Mouse (Mus musculus) activated CD4-positive, CD25-positive, alpha-beta regulatory T cell, adult 4 months (primary cell): ENCODE data around the gene Sec23ip. TPM values are rescaled to one million over a fixed set of nuclear protein-coding genes. Genes with fewer than 3 reads are reported as not detected.
"Not testable (repeated sequence)": the region's sequence is repeated elsewhere in the genome, so short reads cannot be mapped to it uniquely, and the experiment has no call there.

Source experiments
- ATAC-seq: one replicate; pipeline ENCODE4 v1.8.0; 2017
- polyA plus RNA-seq, 2 experiments: library from polyadenylated mRNA; unstranded; fragments of 100-300 nt; shearing (Covaris generic); gene quantifications; one replicate each; pipeline ENCODE4 v1.2.1; 2017

Gene Sec23ip
- polyA plus RNA-seq: 10 to 100 TPM; 29.9 to 34.2 TPM

DNA sequence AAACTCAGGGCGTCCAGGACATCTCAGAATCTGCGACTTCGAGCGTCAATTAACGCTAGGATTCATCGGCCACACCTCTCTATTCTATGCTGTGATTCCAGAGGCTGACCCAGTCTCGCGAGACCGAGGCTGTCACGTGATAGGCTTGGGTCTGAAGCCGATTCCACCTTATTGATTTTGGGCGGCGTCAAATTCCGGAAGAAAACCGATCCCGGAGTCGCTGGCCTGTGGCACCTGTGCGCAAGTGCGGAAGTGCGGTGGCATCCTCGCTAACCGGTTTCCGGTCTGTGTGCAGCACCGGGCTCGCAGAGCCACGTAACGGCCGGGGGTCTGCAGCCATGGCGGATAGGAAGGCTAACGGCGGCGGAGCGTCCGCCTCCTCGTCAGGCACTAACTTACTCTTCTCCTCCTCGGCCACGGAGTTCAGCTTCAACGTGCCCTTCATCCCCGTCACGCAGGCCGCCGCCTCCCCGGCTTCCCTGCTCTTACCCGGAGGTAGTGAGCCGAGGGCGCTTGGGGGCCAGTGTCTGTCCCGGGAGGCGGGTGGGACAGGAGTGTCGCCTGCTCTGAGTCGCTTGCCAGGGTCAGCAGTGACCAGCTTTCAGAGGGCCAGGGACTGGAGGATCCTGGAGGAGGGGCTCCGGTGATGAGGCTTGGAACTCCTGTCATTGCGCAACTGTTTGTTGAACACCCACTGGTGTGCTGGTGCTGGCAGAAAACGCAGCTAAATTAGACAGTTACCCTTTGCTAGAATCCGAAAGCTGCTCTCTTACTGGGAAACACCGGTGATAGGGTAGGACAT lies at the start of gene Sec23ip:
Gene Sec23ip (plus strand): TSS at position 260 of the 802 bp plus-strand sequence.
- ATAC-seq: peak; percentile 81

- ATAC-seq: not testable (repeated sequence)
Measured at GRCm38 (mm10) chr7:128699959-128700358, 44.8 kb upstream of the Sec23ip start.

- ATAC-seq: peak; percentile 52
Measured at GRCm38 (mm10) chr7:128705735-128706134, 39.0 kb upstream of the Sec23ip start.

DNA sequence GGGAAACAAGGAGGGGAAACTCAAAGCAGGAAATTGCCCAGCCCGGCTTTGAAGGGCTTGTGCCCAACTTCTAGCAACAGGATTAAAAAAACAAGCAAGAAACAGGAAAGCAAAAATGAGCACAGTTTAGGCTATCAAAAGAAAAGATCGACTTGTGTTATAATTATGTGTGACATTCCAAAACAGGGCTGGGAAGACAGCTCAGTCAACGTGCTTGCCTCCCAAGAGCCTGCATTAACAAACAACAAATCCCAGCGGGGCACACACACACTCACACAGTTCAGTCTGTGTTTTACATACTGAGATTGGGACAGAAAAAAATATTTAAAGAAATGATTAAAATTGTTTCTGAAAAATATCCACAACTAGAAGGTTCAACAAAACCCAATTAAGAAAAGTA lies 26.8 kb upstream of the Sec23ip start:
- ATAC-seq: no peak

DNA sequence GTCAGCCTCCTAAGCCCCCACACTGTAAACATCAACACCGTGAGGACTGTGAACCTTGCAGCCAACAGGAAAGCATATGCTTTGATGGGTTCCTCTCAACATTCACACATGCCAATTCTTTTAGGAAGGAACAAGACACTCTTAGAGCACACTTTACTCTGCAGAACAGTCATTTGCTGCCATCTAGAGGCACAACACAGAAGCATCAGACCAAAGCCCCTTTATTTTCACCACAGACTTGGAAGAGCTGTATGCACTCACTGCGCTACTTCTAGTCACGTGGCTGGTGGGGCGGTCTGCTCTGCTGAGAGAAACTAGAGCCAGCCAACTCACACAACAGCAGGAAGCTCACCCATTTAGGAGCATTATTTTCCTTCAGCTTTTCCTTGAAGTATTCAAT lies 20.0 kb upstream of the Sec23ip start:
- ATAC-seq: peak; percentile 78

DNA sequence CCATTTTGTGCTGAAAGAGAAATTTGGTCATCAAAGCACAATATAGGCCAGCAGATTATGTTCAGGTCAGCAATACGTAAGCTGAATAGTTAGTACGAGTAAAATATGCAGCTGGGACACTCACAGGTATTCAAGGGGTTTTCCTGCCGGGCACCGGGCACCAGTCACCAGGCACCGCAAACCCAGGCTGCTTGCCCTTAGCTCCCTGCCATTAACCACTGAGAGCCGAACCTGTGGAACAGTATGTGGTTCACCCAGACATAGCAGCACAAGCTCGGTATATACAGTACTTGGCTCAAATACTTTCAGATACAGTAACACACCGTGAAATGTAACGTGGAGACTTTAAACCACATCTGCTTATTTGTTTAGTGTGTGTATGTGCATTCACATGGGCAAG lies 19.6 kb upstream of the Sec23ip start:
- no peak for ATAC-seq

DNA sequence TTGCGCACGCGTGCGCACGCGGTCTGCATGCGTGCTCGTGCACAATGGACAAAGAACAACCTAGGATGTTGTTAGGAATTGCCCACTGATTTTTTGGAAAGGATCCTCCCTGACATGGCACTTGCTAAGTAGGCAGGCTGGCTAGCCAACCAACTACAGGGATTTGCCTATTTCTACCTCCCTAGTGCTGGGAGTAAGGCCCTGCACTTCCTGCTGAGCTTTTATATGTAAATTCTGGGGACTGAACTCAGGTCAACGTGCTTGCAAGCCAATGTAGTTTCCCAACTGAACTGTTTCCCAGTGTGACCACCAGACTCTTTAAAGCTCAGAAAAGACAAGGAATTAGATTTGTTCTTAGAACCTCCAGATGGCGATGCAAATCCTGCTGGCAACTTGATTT lies 17.7 kb upstream of the Sec23ip start:
- no peak for ATAC-seq

- ATAC-seq: no peak
Measured at GRCm38 (mm10) chr7:128727701-128728100, 17.0 kb upstream of the Sec23ip start.

- ATAC-seq: peak; percentile 40
Measured at GRCm38 (mm10) chr7:128728738-128729137, 16.0 kb upstream of the Sec23ip start.

DNA sequence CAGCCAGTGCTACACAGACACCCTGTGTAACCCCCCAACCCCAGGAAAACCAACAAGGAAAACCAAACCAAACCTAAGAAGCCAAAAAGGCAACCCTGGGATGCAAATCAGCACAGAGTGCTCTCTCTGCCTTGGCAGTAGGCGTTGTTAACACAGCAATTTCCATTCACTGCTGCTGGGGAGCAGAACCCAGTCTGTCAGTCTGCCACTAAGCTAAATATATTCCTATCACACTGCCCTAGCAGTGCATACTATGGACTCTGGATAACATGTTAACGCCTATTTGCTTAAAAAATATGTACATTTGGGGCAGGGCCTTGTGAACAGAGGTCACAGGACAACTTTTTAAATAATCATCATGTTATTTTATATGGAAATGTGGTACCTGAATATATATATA lies 13.2 kb upstream of the Sec23ip start:
- no peak for ATAC-seq

DNA sequence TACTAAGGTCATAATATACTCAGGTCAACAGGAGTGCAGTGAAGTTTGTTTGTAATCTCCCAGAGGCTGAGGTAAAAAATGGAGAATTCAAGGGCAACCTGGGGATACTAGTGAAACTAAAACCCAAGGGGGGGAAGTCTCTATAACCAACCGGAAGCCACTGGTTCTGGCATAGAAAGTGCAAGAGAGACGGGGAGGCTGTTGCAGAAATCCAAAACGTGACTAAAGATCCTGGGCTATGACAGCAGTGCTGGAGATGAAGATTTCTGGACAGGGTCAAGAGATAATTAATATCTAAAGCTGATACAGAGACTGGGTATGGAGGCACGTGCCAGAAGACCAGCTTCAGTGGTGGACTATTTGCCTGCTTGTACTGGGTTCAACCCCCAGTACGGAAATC lies 6.7 kb upstream of the Sec23ip start:
- peak; percentile 43 for ATAC-seq

- ATAC-seq: peak; percentile 19
Measured at GRCm38 (mm10) chr7:128739116-128739461, 5.7 kb upstream of the Sec23ip start.

DNA sequence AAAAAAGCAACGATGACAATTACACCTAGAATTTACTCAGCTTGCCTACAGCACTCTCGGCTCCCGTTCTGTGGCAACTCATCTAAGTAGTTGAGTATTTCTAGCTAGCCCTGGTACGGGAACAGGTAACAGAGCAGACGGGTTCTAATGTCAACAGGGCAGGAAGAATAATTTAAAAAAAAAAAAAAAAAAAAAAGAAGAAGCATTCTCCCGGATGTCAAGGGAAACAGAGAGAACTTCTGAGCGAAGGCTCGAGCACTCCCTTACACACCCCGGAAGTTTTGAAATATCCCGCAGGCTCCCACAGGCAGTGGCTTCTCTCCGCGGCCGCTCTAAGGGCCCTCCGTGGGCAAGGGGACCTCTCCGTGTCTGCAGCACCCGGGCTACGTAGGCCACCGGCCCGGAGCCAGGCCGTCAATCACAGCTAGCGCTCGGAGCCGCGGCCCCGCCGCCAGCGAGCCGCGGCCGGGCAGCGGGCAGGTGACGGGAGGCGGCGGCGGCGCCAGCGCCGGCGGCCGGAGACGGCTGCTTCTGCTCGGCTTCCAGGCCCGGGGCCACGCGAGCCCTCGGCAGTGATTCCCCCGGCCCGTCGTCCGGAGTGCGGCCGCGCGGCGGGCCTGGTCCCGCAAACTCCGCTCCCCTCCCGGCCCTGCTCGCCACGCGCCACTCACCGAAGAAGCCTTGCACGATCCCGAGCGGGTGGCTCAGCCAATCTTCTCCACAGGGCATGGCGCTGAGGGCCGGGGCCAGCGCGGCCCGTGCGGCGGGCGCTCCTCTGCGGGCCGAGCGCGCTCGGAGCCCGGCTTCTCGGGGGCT lies 5.1 kb upstream of the Sec23ip start:
- ATAC-seq: peak; percentile 57

DNA sequence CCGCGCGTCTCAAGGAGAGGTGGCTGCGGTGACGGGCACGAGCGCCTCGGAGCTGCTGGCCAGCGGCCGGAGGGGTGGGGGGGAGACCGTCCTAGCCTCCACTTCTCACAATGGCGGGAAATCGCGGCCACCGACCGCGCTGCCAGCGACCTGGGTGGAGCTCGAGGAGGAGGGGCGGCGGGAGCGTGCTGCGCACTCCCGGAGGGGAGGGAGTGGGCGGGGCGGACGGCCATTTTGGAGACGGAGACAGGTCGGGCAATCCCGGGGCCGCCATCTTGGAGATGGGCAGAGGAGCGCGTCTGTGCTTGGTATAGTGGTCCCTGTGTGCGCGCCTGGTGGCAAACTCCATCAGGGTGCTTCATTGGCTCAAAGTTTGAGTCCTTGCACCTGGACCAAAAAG lies 4.4 kb upstream of the Sec23ip start, which contains the start of gene Mcmbp:
Gene Mcmbp (minus strand): TSS at position 162 of the 400 bp plus-strand sequence.
- peak; percentile 33 for ATAC-seq

DNA sequence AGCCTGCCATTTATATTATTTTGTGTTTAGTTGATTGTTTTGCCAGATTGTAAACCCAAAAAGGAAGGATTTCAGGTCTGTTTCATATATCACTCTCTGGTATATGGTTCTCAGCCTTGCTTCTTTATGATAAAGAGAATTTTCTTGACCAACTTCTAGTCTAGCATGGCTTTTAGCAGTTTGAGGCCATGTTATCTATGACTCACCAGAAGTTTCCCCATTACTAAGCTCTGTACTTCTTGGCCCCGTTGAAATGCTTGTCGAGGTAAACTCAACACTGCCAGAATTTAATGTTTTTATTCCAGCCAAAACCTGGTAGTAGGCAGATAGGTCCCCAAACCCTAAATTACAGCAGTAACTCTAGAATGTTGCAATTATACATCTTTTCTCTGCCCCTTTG lies 845 bp upstream of the Sec23ip start:
- no peak for ATAC-seq

DNA sequence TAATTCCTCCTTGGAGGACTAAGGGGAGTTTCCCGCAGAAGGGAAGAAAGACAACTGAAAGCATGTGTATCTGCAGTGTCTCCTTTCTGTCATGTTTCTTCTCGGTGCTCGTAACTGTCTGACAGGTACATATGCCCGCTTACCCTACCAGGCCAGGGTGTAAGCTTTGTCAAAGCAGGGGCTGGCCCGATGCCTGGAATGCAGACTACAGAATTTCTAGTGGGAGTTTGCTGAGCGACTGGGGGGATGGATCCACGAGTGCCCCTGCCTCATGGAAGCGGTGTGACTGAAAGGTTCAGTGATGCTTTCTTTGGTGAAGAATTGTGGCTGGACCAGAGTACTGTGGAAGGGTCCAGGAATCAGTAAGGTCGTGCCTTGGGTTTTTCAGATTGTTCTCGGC lies 1.4 kb downstream of the Sec23ip start:
- ATAC-seq: no peak

DNA sequence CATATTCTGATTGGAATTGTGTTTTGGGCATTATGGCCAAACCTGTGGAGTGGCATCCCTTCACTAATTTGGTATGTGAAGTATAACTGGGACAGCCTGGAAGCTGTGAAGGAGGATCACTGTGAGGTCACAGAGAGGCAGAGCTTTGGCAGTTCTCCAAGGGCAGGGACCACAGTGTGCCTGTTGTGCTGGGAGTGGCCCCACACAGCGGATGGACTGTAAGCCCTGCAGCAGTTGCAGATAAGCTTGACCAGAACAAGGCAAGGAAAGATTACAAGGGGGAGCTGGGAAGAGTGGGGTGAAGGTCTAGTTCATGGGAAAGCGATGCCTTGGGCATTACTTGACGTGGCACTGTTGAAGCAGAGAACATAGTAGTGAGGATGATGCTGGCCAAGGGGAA lies 4.0 kb downstream of the Sec23ip start:
- no peak for ATAC-seq

DNA sequence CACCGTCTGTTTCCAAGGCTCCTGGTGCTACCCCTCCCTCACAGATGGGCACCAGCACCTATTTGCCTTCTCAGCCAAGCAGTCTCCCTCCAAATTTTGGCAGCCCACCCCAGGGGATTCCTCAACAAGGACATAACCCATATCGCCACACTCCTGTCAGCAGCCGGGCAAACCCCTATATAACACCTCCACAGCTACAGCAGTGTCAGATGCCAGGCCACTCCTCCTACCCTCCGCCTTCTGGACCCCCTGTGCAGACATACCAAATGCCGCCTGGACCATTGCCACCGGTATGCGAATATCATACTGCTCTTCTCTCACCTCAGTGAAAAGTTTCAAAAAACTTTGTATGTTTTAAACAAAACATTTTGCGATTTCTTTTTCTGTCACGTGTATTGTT lies 5.6 kb downstream of the Sec23ip start:
- no peak for ATAC-seq

GRCm38 (mm10) chr7:128752012-128752411 lies 7.3 kb downstream of the Sec23ip start:
- ATAC-seq: no peak

- ATAC-seq: no peak
Measured at GRCm38 (mm10) chr7:128755396-128755795, 10.7 kb downstream of the Sec23ip start.

DNA sequence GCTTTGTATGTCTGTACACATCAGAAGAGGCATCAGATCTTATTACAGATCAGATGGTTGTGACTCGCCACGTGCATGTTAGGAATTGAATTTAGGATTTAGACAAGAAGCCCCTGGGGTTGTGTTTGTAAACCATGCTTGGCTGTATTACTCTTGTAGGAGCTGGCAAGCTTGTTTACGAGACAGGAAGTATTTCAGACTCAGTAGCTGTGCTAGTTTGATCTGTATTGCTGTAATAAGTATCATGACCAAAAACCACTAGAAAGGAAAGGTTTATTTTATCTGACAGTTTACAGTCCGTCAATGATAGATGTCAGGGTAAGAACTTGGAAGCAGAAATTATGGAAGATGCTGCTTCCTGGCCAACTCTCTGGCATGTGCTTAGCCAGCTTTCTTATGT lies 14.2 kb downstream of the Sec23ip start:
- peak; percentile 68 for ATAC-seq

DNA sequence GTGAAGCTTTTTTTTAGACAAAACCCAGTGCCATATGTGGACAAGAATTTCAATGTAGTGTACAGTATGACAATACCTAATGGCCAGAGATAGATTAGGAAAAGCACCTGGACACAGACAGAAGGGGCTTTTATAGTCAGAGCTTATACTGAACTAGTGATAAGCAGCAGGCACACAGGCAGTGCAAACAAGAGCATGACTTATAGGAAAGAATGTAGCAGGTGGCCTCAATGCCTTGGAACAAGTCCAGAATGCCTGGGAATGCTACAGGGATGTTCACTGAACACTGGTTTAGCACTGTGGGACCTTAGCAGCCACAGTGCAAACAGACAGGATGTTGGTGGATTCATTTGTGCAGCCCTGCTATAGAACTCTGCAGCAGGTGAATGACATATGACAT lies 22.0 kb downstream of the Sec23ip start:
- no peak for ATAC-seq

- no peak for ATAC-seq
Measured at GRCm38 (mm10) chr7:128777201-128777600, 32.5 kb downstream of the Sec23ip start.

GRCm38 (mm10) chr7:128779305-128779704 lies 34.6 kb downstream of the Sec23ip start:
- ATAC-seq: peak; percentile 40
